Mouse (Mus musculus) intestine, embryonic 16.5 days (tissue): Measurements from ENCODE around the gene Pou5f2. TPM values are rescaled to one million over a fixed set of nuclear protein-coding genes. Genes with fewer than 3 reads are reported as not detected.

Source experiments
- ATAC-seq: fragments of 200-750 bp; cut with Nextera tagmentation; 2 replicates; pipeline ENCODE4 v1.8.0; 2017; ENCODE audit warnings: moderate TSS enrichment, moderate library complexity
- H3K27ac ChIP-seq: fragments of 300-500 bp; sonication (generic); 2 replicates; pipeline ENCODE4 v1.5.1; 2014; ENCODE audit warnings: mild to moderate bottlenecking, low read length
- H3K27me3 ChIP-seq: fragments of 300-500 bp; sonication (generic); replicated peaks from 2 replicates; pipeline ENCODE4 v1.6.1; 2014; ENCODE audit warnings: low read length, control low read depth, mixed read lengths; ENCODE audit not compliant: control insufficient read depth, insufficient read depth
- H3K36me3 ChIP-seq: fragments of 300-500 bp; sonication (generic); 2 replicates; pipeline ENCODE4 v1.6.1; 2014; ENCODE audit warnings: low read length, control low read depth; ENCODE audit not compliant: control insufficient read depth, insufficient read depth
- H3K4me1 ChIP-seq: fragments of 300-500 bp; sonication (generic); 2 replicates; pipeline ENCODE4 v1.6.1; 2014; ENCODE audit warnings: low read length, control low read depth, mixed read lengths; ENCODE audit not compliant: control insufficient read depth, insufficient read depth
- H3K4me2 ChIP-seq: fragments of 300-500 bp; sonication (generic); 2 replicates; pipeline ENCODE4 v1.6.1; 2014; ENCODE audit warnings: low read depth, low read length, control low read depth
- H3K4me3 ChIP-seq: fragments of 300-500 bp; sonication (generic); 2 replicates; pipeline ENCODE4 v1.5.1; 2014; ENCODE audit warnings: mild to moderate bottlenecking, low read length
- H3K9ac ChIP-seq: fragments of 300-500 bp; sonication (generic); 2 replicates; pipeline ENCODE4 v1.6.1; 2014; ENCODE audit warnings: low read depth, low read length
- H3K9me3 ChIP-seq: fragments of 300-500 bp; sonication (generic); 2 replicates; pipeline ENCODE4 v1.6.1; 2016; ENCODE audit warnings: low read length, control low read depth; ENCODE audit not compliant: control insufficient read depth
- WGBS: fragments of 180-500 bp; shearing (Covaris S2); extraction: QIAGEN DNeasy Blood & Tissue Kit; methylation state at CpG from one replicate; pipeline ENCODE4 v1.1.7; 2014; 5-methylcytosine and 5-hydroxymethylcytosine counted together
- polyA plus RNA-seq: library from polyadenylated mRNA; unstranded; fragments of >200 nt; fragmentation: Nextera tagmentation; extraction: Ambion mirVana; gene quantifications from 2 replicates; pipeline ENCODE4 v1.2.1, GENCODE M21; 2015

Pou5f2 gene
- polyA plus RNA-seq, 1 experiment from 2014 or later: 0.43 TPM

DNA sequence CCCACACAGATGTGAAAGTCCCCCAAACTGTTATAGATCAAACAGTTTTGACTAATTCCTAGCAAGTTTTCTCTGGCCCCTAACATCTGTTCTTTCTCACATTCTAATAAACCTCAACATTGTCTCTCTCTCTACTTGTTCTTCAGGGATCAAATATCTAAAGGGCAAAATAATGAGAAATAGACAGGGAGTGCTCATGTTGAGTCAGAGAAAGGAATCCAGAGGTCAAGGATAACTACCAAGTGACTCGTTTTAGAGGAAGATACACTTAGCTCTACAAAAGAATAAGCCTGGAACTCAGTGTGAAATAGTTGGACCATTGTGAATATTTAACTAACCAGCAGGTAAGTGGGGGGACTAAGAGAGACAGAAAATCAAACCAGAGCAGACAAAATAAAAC lies 8.1 kb downstream of the Pou5f2 start:
- H3K4me3 ChIP-seq: no peak overlapping the region
- H3K9me3 ChIP-seq: no peaks in the 10 kb centered on the region
- no peak overlapping the region for H3K27ac ChIP-seq
- no peaks in the 10 kb centered on the region for H3K4me1 ChIP-seq
- H3K4me2 ChIP-seq: no peak overlapping the region
- 29% methylated on average over 1 of the region's 1 CpGs for WGBS
- H3K9ac ChIP-seq: no peak overlapping the region
- ATAC-seq: no peak
- H3K27me3 ChIP-seq: no peaks in the 10 kb centered on the region
- no peaks in the 10 kb centered on the region for H3K36me3 ChIP-seq

DNA sequence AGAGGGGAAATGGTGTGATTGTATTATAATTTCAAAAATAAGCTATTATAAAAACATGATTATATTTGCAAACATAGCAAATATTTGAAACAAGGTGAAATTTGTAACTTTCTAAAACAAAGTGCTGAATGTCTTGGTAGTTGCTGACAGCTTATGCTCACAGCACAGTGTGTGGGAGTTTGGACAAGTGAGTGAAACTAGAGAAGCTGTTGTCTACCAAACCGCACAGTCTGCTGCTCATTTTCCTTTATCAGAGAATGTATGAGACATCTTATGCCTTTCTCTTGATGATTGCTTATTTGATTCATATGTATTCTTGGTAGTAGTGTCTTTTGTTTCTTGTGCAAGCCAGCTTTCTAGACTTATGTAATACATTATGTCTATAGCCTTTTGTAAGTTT lies 12.5 kb downstream of the Pou5f2 start:
- Histone ChIP-seq H3K9me3 (no peaks in the 10 kb centered on the region), H3K4me3 (no peak overlapping the region), H3K4me1 (no peaks in the 10 kb centered on the region), H3K27me3 (no peaks in the 10 kb centered on the region), H3K27ac (no peak overlapping the region), H3K4me2 (no peak overlapping the region), H3K36me3 (no peaks in the 10 kb centered on the region), H3K9ac (no peak overlapping the region)
- 75% methylated on average over 1 of the region's 1 CpGs for WGBS
- ATAC-seq: no peak

DNA sequence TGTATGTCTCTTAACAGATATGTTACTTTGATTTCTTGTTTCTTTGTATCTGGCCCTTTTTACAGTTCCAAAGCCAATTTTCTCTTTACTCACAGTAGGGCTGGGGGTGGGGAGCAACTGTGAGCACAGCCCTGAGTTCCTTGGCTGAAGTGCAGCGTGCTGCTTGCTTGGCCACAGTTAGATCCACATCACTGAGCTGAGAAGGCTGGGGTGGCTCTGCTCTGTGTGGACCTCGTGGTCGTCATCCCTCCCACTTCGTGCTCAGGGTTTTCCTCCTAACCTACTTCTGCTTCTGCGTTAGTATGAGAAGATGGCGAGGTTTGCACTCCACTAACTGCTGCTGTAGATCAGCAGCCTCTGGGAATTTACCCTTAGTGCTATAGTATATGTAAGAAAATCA lies 18.5 kb downstream of the Pou5f2 start:
- no peak overlapping the region for H3K4me2 ChIP-seq
- WGBS: 70% methylated on average over 6 of the region's 6 CpGs
- no peak overlapping the region for H3K9ac ChIP-seq
- H3K9me3 ChIP-seq: no peaks in the 10 kb centered on the region
- no peak for ATAC-seq
- H3K36me3 ChIP-seq: no peaks in the 10 kb centered on the region
- no peaks in the 10 kb centered on the region for H3K27me3 ChIP-seq
- no peak overlapping the region for H3K27ac ChIP-seq
- H3K4me3 ChIP-seq: no peak overlapping the region
- H3K4me1 ChIP-seq: no peaks in the 10 kb centered on the region

DNA sequence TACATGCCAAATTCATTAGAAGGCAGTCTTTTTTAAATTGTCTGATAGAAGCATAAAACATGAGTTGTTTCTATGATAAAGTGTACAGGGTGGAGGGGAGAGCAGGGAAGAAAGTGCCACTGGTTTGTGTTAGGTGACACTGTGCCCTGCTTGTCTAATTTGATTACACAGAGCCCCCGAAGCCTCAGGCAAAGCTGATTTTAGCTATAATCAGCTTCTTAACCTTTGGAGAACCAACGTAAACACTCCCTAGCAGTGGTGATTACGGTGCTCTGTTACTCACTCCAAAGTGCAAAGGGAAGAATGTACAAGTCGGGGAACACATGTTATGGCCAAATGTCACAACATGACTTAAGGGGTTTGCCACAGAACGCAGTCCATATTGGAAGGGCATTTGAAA lies 20.4 kb downstream of the Pou5f2 start:
- WGBS: 34% methylated on average over 5 of the region's 5 CpGs

More for the DNA sequence above, 20.4 kb downstream of the Pou5f2 start:
- H3K36me3 ChIP-seq: no peaks in the 10 kb centered on the region
- no peak overlapping the region for H3K9ac ChIP-seq
- no peaks in the 10 kb centered on the region for H3K4me1 ChIP-seq
- H3K4me3 ChIP-seq: no peak overlapping the region
- no peaks in the 10 kb centered on the region for H3K9me3 ChIP-seq
- no peak overlapping the region for H3K27ac ChIP-seq
- H3K27me3 ChIP-seq: no peaks in the 10 kb centered on the region
- no peak for ATAC-seq
- no peak overlapping the region for H3K4me2 ChIP-seq

Other genes with a start within 250 kb of the Pou5f2 start
- gene Nr2f1, start 174.9 kb downstream of the Pou5f2 start, polyA plus RNA-seq: 0.87 and 1.2 TPM in 2 replicates